Mouse (Mus musculus) MEL (cell line): ENCODE results near the gene Tmem235.

ENCODE experiments used
- CTCF ChIP-seq, 3 experiments: IDR thresholded peaks in 2 of 3; conservative IDR thresholded peaks in 1 of 3; 2 replicates each; pipeline ENCODE4 v1.5.1; 2011 to 2012; ENCODE audit warnings: low read length in 3 of 3, low read depth in 2 of 3, mild to moderate bottlenecking in 2 of 3, improper control_type of control experiment in 1 of 3, inconsistent platforms in 1 of 3, mixed read lengths in 1 of 3, moderate library complexity in 1 of 3; ENCODE audit not compliant: control insufficient read depth in 1 of 3, insufficient read depth in 1 of 3, poor library complexity in 1 of 3, severe bottlenecking in 1 of 3
- ELF1 ChIP-seq: IDR thresholded peaks from 2 replicates; pipeline ENCODE4 v1.6.1; 2014; ENCODE audit warnings: low read depth, mild to moderate bottlenecking, inconsistent platforms, low read length, improper control_type of control experiment, moderate library complexity
- TAL1 ChIP-seq: IDR thresholded peaks from 2 replicates; pipeline ENCODE4 v1.6.1; 2012; ENCODE audit warnings: mild to moderate bottlenecking, inconsistent platforms, low read length, moderate library complexity, mixed read lengths
- TCF12 ChIP-seq: IDR thresholded peaks from 2 replicates; pipeline ENCODE4 v1.6.1; 2014; ENCODE audit warnings: low read depth, mild to moderate bottlenecking, inconsistent platforms, low read length, improper control_type of control experiment, moderate library complexity
- ZKSCAN1 ChIP-seq: IDR thresholded peaks from 2 replicates; pipeline ENCODE4 v1.6.1; 2012; ENCODE audit warnings: low read depth, mild to moderate bottlenecking, inconsistent platforms, low read length, improper control_type of control experiment, moderate library complexity

GRCm38 (mm10) chr11:117871911-117872584 is 11.5 kb downstream of the Tmem235 start:
- TF ChIP-seq ZKSCAN1 (no peak), TCF12 (no peak), ELF1 (no peak), CTCF (IDR thresholded peaks at IDR 0.05 in 2 of 3, conservative IDR thresholded peaks at IDR 0.05 in 1 of 3; ENCODE audit: control insufficient read depth in 1 of 3, insufficient read depth in 1 of 3, low read depth in 2 of 3, low read length in 3 of 3, poor library complexity in 1 of 3, severe bottlenecking in 1 of 3) (no peak), TAL1 (no peak)
